Mouse (Mus musculus) adrenal gland, adult 10 weeks (tissue): ENCODE data around the gene Piwil4. TPM values are rescaled to one million over a fixed set of nuclear protein-coding genes. Genes with fewer than 3 reads are reported as not detected.

Experiments used
- polyA plus RNA-seq: library from polyadenylated mRNA; stranded (reverse); fragments of 350-450 nt; fragmentation: Illumina TruSeq; extraction: RNeasy Lipid Tissue Mini Kit (QIAGEN cat#74804); gene quantifications from one replicate; pipeline ENCODE4 v1.2.3, GENCODE M21; 2014; ENCODE audit warnings: low read depth, low replicate concordance

Gene Piwil4
- not detected for polyA plus RNA-seq

DNA sequence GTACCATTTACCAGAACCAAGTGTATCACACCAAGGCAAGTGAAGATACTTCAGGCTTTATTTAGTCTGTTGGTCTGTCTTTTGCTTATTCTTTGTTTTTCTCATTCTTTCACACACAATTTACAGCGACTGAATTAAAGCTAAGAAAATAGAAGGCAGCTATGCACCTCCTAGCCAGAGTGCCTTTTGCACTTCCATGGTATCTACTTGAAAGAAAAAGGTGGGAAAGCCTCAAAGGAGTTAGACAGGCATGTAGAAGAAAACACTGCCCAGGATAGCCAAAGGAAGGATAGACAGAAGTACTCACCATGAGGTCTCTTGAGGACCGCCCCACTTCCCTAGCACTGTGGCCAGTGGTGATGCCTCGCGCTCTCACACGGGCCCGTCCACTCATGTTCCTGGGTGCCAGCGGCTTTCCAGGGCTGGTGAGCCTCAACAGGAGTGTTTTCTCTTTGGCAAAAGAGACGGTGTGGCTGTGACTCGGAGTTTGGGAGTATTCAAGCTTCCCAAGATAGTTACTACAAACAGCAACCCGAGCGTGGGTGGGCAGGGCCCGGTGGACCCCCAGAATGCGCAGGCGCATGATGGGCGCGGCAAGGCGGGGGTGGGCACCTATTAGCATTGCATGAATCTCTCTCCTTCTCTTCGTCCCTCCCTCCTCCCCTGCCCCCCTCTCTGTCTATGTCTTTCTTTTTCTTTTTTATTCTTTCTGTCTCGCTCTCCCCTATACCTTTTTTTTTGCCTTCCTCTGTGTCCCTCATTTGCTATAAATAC, at the start of gene Piwil4:
Gene Piwil4 (minus strand): TSS at position 583 of the 774 bp plus-strand sequence.

GRCm38 (mm10) chr9:14784039-14785002, 43.8 kb upstream of the Piwil4 start, which contains the start of the genes Mre11a and Ankrd49:
Gene Mre11a (plus strand): TSS chr9:14784654.
Gene Ankrd49 (minus strand): TSS chr9:14784856.

GRCm38 (mm10) chr9:14770803-14771471, 30.4 kb upstream of the Piwil4 start, which contains the start of gene 1700012B09Rik:
Gene 1700012B09Rik (minus strand): TSS chr9:14771030.

GRCm38 (mm10) chr9:14752001-14752522, 11.5 kb upstream of the Piwil4 start, which contains the start of gene Fut4:
Gene Fut4 (minus strand): TSS chr9:14752393.

Other genes starting within 250 kb of the Piwil4 start
- gene Kdm4d, start 240.3 kb downstream of the Piwil4 start, polyA plus RNA-seq: not detected
- gene Cwc15, start 240.1 kb downstream of the Piwil4 start, polyA plus RNA-seq: 320 TPM
- gene Amotl1, start 95.7 kb downstream of the Piwil4 start, polyA plus RNA-seq: 14.9 TPM
- gene Fut4, start 11.7 kb upstream of the Piwil4 start, polyA plus RNA-seq: 2.2 TPM
- not detected for gene 1700012B09Rik, start 30.3 kb upstream of the Piwil4 start, polyA plus RNA-seq
- gene Mre11a, start 43.9 kb upstream of the Piwil4 start, polyA plus RNA-seq: 56.2 TPM
- 44.9 TPM for gene Ankrd49, start 44.1 kb upstream of the Piwil4 start, polyA plus RNA-seq
- gene Gpr83, start 119.5 kb upstream of the Piwil4 start, polyA plus RNA-seq: not detected
- not detected for gene Izumo1r, start 163.2 kb upstream of the Piwil4 start, polyA plus RNA-seq